Mouse (Mus musculus): ENCODE results near the gene Glis3. TPM values are rescaled to one million over a fixed set of nuclear protein-coding genes. Genes with fewer than 3 reads are reported as not detected.

Glis3 gene
- polyA plus RNA-seq, 1 experiment from 2014 or later = 0.93 TPM

DNA sequence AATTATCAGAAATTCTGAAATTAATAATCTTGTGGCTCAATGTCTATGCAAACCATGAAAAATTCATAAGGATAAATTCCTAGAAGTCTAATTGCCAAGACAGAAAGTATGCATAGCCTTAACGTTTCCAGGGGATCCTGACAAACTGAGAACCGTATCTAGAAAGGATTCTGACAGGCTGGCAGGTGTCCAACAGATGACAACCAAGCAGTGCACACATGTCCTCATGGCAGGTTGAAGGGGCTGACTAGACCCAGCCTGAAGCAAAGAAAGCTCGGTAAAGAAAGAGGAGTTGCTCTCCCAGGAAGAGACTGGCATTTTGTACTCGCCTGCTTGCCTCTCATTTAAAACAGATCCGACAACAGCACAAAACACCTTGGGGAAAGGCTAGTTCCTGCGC is 184.0 kb downstream of the Glis3 start:
- H3K36me3 ChIP-seq = no peaks in the 10 kb centered on the region
- H3K9me3 ChIP-seq = no peaks in the 10 kb centered on the region
- 83% methylated on average over 6 of the region's 6 CpGs for WGBS
- H3K4me1 ChIP-seq (replicated peaks) = no peaks in the 10 kb centered on the region
- H3K4me3 ChIP-seq = no peak overlapping the region
- no peaks in the 10 kb centered on the region for H3K27me3 ChIP-seq
- no peak overlapping the region for H3K9ac ChIP-seq
- ATAC-seq (ENCODE audit: low read depth) = no peak
- no peak overlapping the region for H3K27ac ChIP-seq (replicated peaks)
- H3K4me2 ChIP-seq = no peak overlapping the region

DNA sequence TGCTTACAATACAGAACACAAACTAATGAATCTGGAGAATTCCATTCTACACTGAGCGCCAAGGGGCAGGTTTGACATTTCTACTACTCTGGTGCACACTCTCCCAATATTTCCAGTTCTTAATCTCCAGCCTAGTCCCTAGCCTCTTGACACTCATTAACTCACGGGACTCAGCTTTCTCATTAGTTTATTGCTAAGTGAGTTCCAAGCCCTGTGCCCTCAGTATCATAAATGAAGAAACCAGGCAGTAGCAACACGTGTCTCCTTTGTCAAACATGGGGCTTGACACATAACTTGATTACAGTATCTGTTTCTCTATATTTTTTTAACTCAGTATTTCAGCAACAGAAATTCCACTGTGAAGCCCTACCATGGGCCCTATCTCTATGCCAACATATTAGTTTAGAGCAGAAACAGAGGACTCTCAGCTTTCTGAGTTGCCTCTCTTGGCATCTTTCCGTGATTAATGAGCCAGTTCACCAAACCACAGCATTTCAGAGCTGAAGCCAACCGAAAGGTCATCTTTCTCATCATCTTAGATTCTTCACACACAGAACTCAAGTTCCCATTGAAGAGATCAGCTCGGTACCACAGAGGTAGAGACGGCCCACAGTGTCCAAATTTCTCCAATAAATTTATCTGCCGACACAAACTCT is 186.1 kb downstream of the Glis3 start:
- Histone ChIP-seq H3K4me1 (replicated peaks) (no peaks in the 10 kb centered on the region), H3K27me3 (no peaks in the 10 kb centered on the region), H3K9ac (no peak overlapping the region), H3K36me3 (no peaks in the 10 kb centered on the region), H3K4me3 (no peak overlapping the region), H3K4me2 (no peak overlapping the region), H3K27ac (replicated peaks) (no peak overlapping the region), H3K9me3 (no peaks in the 10 kb centered on the region)
- no peak for ATAC-seq (ENCODE audit: low read depth)
- 87% methylated on average over 8 of the region's 8 CpGs for WGBS

DNA sequence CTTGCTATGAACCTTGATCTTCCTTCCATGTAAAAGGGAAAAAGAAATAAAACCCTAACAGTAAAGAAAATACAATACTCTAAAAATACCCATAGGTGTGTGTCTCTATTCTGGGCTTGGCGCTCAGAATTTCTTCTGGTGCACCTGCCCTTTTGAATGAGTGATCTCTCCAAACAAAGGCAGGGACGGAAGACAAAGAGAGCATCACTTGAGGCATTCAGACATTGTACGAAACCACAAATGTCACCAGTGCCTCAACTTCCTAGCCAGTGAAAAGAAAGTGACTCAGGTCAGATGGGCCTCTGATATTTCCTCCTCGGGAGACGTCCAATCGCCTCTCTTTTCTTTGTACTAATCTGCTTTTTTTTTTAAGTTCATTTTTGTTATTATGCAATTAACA is 201.8 kb downstream of the Glis3 start:
- Histone ChIP-seq H3K36me3 (no peaks in the 10 kb centered on the region), H3K4me1 (replicated peaks) (peaks cover 11% of the 10 kb centered on the region; the same call in 1 of the 2 replicates), H3K4me3 (no peak overlapping the region), H3K4me2 (no peak overlapping the region), H3K27me3 (no peaks in the 10 kb centered on the region), H3K9me3 (no peaks in the 10 kb centered on the region), H3K9ac (no peak overlapping the region), H3K27ac (replicated peaks) (no peak overlapping the region)
- ATAC-seq (ENCODE audit: low read depth) = no peak
- WGBS = 29% methylated on average over 6 of the region's 6 CpGs

DNA sequence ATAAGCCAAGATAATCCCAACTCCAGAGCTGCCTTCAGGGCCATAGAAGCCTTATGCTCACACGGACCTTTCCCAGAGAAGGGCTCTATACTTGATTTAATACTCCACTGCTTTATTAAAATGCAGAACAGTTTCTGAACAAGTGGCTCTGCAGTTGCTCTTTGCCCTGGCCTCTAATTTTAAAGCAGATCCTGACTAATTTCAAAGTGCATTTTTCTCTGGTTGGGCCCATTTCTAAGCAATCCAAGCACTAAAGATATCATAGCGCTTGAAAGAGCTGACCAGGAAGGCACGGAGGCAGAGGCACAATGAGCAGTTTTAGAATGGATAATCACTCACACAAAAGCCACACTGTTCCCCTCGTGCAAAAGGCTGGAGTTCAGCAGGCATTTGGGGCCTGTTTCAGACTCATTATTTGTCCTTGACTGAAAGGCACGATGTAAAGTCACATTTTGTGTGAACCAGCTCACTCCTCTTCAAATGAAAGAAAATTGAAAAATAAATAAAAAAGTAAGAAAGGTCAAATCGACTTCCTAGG is 202.5 kb downstream of the Glis3 start:
- Histone ChIP-seq H3K27me3 (no peaks in the 10 kb centered on the region), H3K36me3 (no peaks in the 10 kb centered on the region), H3K4me1 (replicated peaks) (peaks cover 11% of the 10 kb centered on the region; the same call in 1 of the 2 replicates), H3K4me3 (no peak overlapping the region), H3K4me2 (no peak overlapping the region), H3K27ac (replicated peaks) (no peak overlapping the region), H3K9ac (no peak overlapping the region), H3K9me3 (no peaks in the 10 kb centered on the region)
- WGBS = 14% methylated on average over 6 of the region's 6 CpGs
- no peak for ATAC-seq (ENCODE audit: low read depth)

- Histone ChIP-seq H3K9ac (no peak overlapping the region), H3K27me3 (no peaks in the 10 kb centered on the region), H3K4me3 (no peak overlapping the region), H3K4me1 (replicated peaks) (peaks cover 11% of the 10 kb centered on the region; the same call in 1 of the 2 replicates), H3K36me3 (no peaks in the 10 kb centered on the region), H3K4me2 (no peak overlapping the region), H3K27ac (replicated peaks) (no peak overlapping the region), H3K9me3 (no peaks in the 10 kb centered on the region)
- ATAC-seq (ENCODE audit: low read depth) = no peak
- 52% methylated on average over 5 of the region's 5 CpGs for WGBS
These were observed 206.3 kb downstream of the Glis3 start for GRCm38 (mm10) chr19:28473621-28474020.

DNA sequence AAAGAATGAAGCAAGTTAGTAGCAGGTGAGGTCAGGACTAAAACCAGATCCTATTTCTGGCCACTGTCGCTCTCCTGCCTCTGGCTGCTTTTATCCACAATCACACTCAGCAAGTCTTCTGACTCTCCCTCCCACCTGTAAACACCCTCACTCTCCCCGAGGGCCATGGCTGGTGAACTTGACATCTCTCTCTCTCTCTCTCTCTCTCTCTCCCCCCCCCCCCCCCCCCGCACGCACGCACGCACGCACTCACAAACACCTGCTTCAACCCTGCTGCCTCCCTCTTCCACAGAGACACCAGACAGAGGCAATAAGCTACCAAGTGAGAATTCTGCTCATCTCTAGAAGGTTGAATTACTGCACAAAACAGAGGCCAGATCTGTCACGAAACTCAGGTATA is 208.7 kb downstream of the Glis3 start:
- H3K36me3 ChIP-seq = no peaks in the 10 kb centered on the region
- whole genome bisulfite sequencing = 90% methylated on average over 6 of the region's 8 CpGs
- no peak overlapping the region for H3K9ac ChIP-seq
- no peaks in the 10 kb centered on the region for H3K27me3 ChIP-seq
- no peaks in the 10 kb centered on the region for H3K4me1 ChIP-seq (replicated peaks)
- no peak for ATAC-seq (ENCODE audit: low read depth)
- no peak overlapping the region for H3K27ac ChIP-seq (replicated peaks)
- no peak overlapping the region for H3K4me3 ChIP-seq
- no peak overlapping the region for H3K4me2 ChIP-seq
- no peaks in the 10 kb centered on the region for H3K9me3 ChIP-seq

DNA sequence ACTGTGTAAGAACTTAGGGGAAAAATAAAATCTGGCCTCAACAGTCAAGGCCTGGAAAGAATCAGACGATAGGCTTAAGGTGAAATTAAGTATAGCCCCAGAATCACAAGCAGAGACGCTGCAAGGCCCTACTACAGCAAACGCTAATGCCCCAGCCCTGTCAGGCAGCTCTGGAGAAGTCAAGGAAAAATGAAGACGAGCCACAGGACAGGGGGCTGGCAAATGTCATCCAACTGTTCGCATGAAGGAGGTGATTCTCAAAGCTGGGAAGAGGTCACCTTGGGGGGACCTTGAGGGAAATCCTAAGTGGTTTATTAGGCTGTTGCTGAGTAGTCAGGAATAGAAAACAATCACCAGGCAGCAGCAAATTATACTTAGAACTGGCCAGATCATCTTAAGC is 214.1 kb downstream of the Glis3 start:
- Histone ChIP-seq H3K4me3 (no peak overlapping the region), H3K9me3 (no peaks in the 10 kb centered on the region), H3K36me3 (no peaks in the 10 kb centered on the region), H3K27ac (replicated peaks) (no peak overlapping the region), H3K27me3 (no peaks in the 10 kb centered on the region), H3K4me2 (no peak overlapping the region), H3K4me1 (replicated peaks) (no peaks in the 10 kb centered on the region), H3K9ac (no peak overlapping the region)
- ATAC-seq (ENCODE audit: low read depth) = no peak
- 76% methylated on average over 5 of the region's 5 CpGs for WGBS

- no peak overlapping the region for H3K4me2 ChIP-seq
- no peak overlapping the region for H3K4me3 ChIP-seq
- no peaks in the 10 kb centered on the region for H3K27me3 ChIP-seq
- ATAC-seq (ENCODE audit: low read depth) = no peak
- WGBS = 80% methylated on average over 8 of the region's 8 CpGs
- no peaks in the 10 kb centered on the region for H3K36me3 ChIP-seq
- H3K9ac ChIP-seq = no peak overlapping the region
- peaks cover 17% of the 10 kb centered on the region for H3K4me1 ChIP-seq (replicated peaks)
- H3K27ac ChIP-seq (replicated peaks) = no peak overlapping the region
- H3K9me3 ChIP-seq = no peaks in the 10 kb centered on the region
These were observed 225.5 kb downstream of the Glis3 start for GRCm38 (mm10) chr19:28454331-28454730.

- no peaks in the 10 kb centered on the region for H3K9me3 ChIP-seq
- H3K4me2 ChIP-seq = peak overlapping the region; percentile 39
- WGBS = 19% methylated on average over 12 of the region's 12 CpGs
- peak overlapping the region; percentile 53 for H3K9ac ChIP-seq
- H3K36me3 ChIP-seq = no peaks in the 10 kb centered on the region
- peak overlapping the region; percentile 75 for H3K27ac ChIP-seq (replicated peaks)
- peak; percentile 74; the same call in 1 of the 2 replicates for ATAC-seq (ENCODE audit: low read depth)
- H3K4me1 ChIP-seq (replicated peaks) = peaks cover 17% of the 10 kb centered on the region
- no peak overlapping the region for H3K4me3 ChIP-seq
- no peaks in the 10 kb centered on the region for H3K27me3 ChIP-seq
These were observed 226.8 kb downstream of the Glis3 start for GRCm38 (mm10) chr19:28452951-28453520.

GRCm38 (mm10) chr19:28448811-28449210 is 231.1 kb downstream of the Glis3 start:
- no peaks in the 10 kb centered on the region for H3K9me3 ChIP-seq
- 89% methylated on average over 4 of the region's 4 CpGs for WGBS

DNA sequence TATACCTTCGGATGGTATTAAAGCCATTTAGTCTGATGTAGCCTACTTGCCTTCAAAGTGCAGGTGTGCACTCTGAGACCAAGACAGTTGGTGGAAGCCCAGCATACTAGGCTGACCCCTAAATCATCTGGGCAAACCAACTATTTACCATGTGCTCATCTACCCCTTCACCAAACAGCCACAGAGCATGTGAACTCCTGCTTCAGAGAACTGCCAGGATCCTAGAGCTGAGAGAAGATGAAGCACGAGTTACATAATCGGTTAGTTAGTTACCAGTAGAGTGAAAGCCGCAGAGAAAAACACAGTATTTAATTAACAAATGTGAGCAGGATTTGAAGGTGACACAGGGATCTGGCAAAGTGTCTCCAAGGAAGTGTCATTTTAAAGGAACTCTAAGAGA is 237.7 kb downstream of the Glis3 start:
- ATAC-seq (ENCODE audit: low read depth) = no peak
- Histone ChIP-seq H3K9ac (no peak overlapping the region), H3K36me3 (no peaks in the 10 kb centered on the region), H3K4me1 (replicated peaks) (no peaks in the 10 kb centered on the region), H3K9me3 (no peaks in the 10 kb centered on the region), H3K27me3 (no peaks in the 10 kb centered on the region), H3K27ac (replicated peaks) (no peak overlapping the region), H3K4me2 (no peak overlapping the region), H3K4me3 (no peak overlapping the region)
- WGBS = 91% methylated on average over 4 of the region's 4 CpGs

More at GRCm38 (mm10) chr19:28448811-28449210, 231.1 kb downstream of the Glis3 start:
- Histone ChIP-seq H3K9ac (no peak overlapping the region), H3K27ac (replicated peaks) (no peak overlapping the region), H3K27me3 (no peaks in the 10 kb centered on the region), H3K4me1 (replicated peaks) (peaks cover 11% of the 10 kb centered on the region), H3K4me3 (no peak overlapping the region), H3K36me3 (no peaks in the 10 kb centered on the region), H3K4me2 (no peak overlapping the region)
- no peak for ATAC-seq (ENCODE audit: low read depth)

- WGBS = 64% methylated on average over 12 of the region's 12 CpGs
- Histone ChIP-seq H3K9ac (no peak overlapping the region), H3K9me3 (no peaks in the 10 kb centered on the region), H3K4me3 (no peak overlapping the region), H3K4me2 (no peak overlapping the region), H3K4me1 (replicated peaks) (no peaks in the 10 kb centered on the region), H3K27ac (replicated peaks) (no peak overlapping the region), H3K36me3 (no peaks in the 10 kb centered on the region), H3K27me3 (no peaks in the 10 kb centered on the region)
- ATAC-seq (ENCODE audit: low read depth) = peak; percentile 53; the same call in 1 of the 2 replicates
These were observed 243.3 kb downstream of the Glis3 start for GRCm38 (mm10) chr19:28436457-28437148.
